Mouse (Mus musculus): ENCODE measurements around the gene Tmem145. TPM values are rescaled to one million over a fixed set of nuclear protein-coding genes. Genes with fewer than 3 reads are reported as not detected.
A peak's percentile ranks its signal among the peaks of the same experiment; 100 is the strongest.

The Tmem145 gene
- polyA plus RNA-seq, 1 experiment from 2014 or later, result not detected

GRCm38 (mm10) chr7:25281734-25282601, 23.9 kb upstream of the Tmem145 start:
- H3K79me2 ChIP-seq (ENCODE audit: inconsistent target), result peaks cover 67% of the 10 kb centered on the region
- H3K4me3 ChIP-seq (ENCODE audit: inconsistent target), result no peak overlapping the region; the same call in 1 of the 2 replicates
- H3K27ac ChIP-seq, result peak overlapping the region; percentile 95
- H3K36me3 ChIP-seq (ENCODE audit: inconsistent target), result peaks cover 23% of the 10 kb centered on the region
- WGBS (ENCODE audit: missing documents), result 1% methylated on average over 74 of the region's 108 CpGs

GRCm38 (mm10) chr7:25282731-25283211, 23.1 kb upstream of the Tmem145 start:
- peak overlapping the region; percentile 81 for H3K27ac ChIP-seq
- peaks cover 31% of the 10 kb centered on the region for H3K36me3 ChIP-seq (ENCODE audit: inconsistent target)
- 2% methylated on average over 31 of the region's 36 CpGs for WGBS (ENCODE audit: missing documents)
- H3K4me3 ChIP-seq (ENCODE audit: inconsistent target), result peak overlapping the region; percentile 87
- H3K79me2 ChIP-seq (ENCODE audit: inconsistent target), result peaks cover 64% of the 10 kb centered on the region

- peak overlapping the region; percentile 87 for H3K4me3 ChIP-seq (ENCODE audit: inconsistent target)
- peak overlapping the region; percentile 81 for H3K27ac ChIP-seq
- peaks cover 64% of the 10 kb centered on the region for H3K79me2 ChIP-seq (ENCODE audit: inconsistent target)
- H3K36me3 ChIP-seq (ENCODE audit: inconsistent target), result peaks cover 39% of the 10 kb centered on the region
- 2% methylated on average over 5 of the region's 5 CpGs for WGBS (ENCODE audit: missing documents)
These were observed 22.3 kb upstream of the Tmem145 start for GRCm38 (mm10) chr7:25283637-25284036.

- Histone ChIP-seq H3K36me3 (ENCODE audit: inconsistent target) (peaks cover 45% of the 10 kb centered on the region), H3K79me2 (ENCODE audit: inconsistent target) (peaks cover 64% of the 10 kb centered on the region), H3K4me3 (ENCODE audit: inconsistent target) (peak overlapping the region; percentile 87), H3K27ac (peak overlapping the region; percentile 81)
- 31% methylated on average over 2 of the region's 2 CpGs for WGBS (ENCODE audit: missing documents)
These were observed 21.7 kb upstream of the Tmem145 start for GRCm38 (mm10) chr7:25284171-25284570.

- H3K27ac ChIP-seq, result no peak overlapping the region
- WGBS (ENCODE audit: missing documents), result 77% methylated on average over 5 of the region's 5 CpGs
- peaks cover 62% of the 10 kb centered on the region for H3K79me2 ChIP-seq (ENCODE audit: inconsistent target)
- peaks cover 50% of the 10 kb centered on the region for H3K36me3 ChIP-seq (ENCODE audit: inconsistent target)
- no peak overlapping the region for H3K4me3 ChIP-seq (ENCODE audit: inconsistent target)
These were observed 21.1 kb upstream of the Tmem145 start for GRCm38 (mm10) chr7:25284766-25285165.

- Histone ChIP-seq H3K27ac (no peak overlapping the region), H3K4me3 (ENCODE audit: inconsistent target) (no peak overlapping the region), H3K79me2 (ENCODE audit: inconsistent target) (peaks cover 53% of the 10 kb centered on the region), H3K36me3 (ENCODE audit: inconsistent target) (peaks cover 59% of the 10 kb centered on the region)
- WGBS (ENCODE audit: missing documents), result 91% methylated on average over 19 of the region's 20 CpGs
These were observed 20.2 kb upstream of the Tmem145 start for GRCm38 (mm10) chr7:25285511-25286238.

- WGBS (ENCODE audit: missing documents), result 86% methylated on average over 5 of the region's 8 CpGs
- H3K4me3 ChIP-seq (ENCODE audit: inconsistent target), result no peak overlapping the region
These were observed 18.9 kb upstream of the Tmem145 start for GRCm38 (mm10) chr7:25286989-25287388.

GRCm38 (mm10) chr7:25288011-25288410, 17.9 kb upstream of the Tmem145 start:
- H3K36me3 ChIP-seq (ENCODE audit: inconsistent target), result peaks cover 78% of the 10 kb centered on the region
- H3K27ac ChIP-seq, result no peak overlapping the region
- H3K79me2 ChIP-seq (ENCODE audit: inconsistent target), result peaks cover 40% of the 10 kb centered on the region
- no peak overlapping the region for H3K4me3 ChIP-seq (ENCODE audit: inconsistent target)
- WGBS (ENCODE audit: missing documents), result 98% methylated on average over 12 of the region's 12 CpGs

More at GRCm38 (mm10) chr7:25286989-25287388, 18.9 kb upstream of the Tmem145 start:
- Histone ChIP-seq H3K79me2 (ENCODE audit: inconsistent target) (peaks cover 44% of the 10 kb centered on the region), H3K27ac (no peak overlapping the region), H3K36me3 (ENCODE audit: inconsistent target) (peaks cover 68% of the 10 kb centered on the region)

GRCm38 (mm10) chr7:25288721-25289120, 17.2 kb upstream of the Tmem145 start:
- WGBS (ENCODE audit: missing documents), result 97% methylated on average over 3 of the region's 3 CpGs
- Histone ChIP-seq H3K36me3 (ENCODE audit: inconsistent target) (peaks cover 82% of the 10 kb centered on the region), H3K4me3 (ENCODE audit: inconsistent target) (no peak overlapping the region), H3K79me2 (ENCODE audit: inconsistent target) (peaks cover 33% of the 10 kb centered on the region), H3K27ac (no peak overlapping the region)

- no peak overlapping the region for H3K4me3 ChIP-seq (ENCODE audit: inconsistent target)
- H3K79me2 ChIP-seq (ENCODE audit: inconsistent target), result peaks cover 21% of the 10 kb centered on the region
- H3K27ac ChIP-seq, result no peak overlapping the region
- WGBS (ENCODE audit: missing documents), result 95% methylated on average over 3 of the region's 3 CpGs
- peaks cover 83% of the 10 kb centered on the region for H3K36me3 ChIP-seq (ENCODE audit: inconsistent target)
These were observed 16.0 kb upstream of the Tmem145 start for GRCm38 (mm10) chr7:25289925-25290324.

GRCm38 (mm10) chr7:25290463-25290862, 15.4 kb upstream of the Tmem145 start:
- Histone ChIP-seq H3K79me2 (ENCODE audit: inconsistent target) (peaks cover 16% of the 10 kb centered on the region; the same call in 1 of the 2 replicates), H3K27ac (no peak overlapping the region), H3K36me3 (ENCODE audit: inconsistent target) (peaks cover 78% of the 10 kb centered on the region), H3K4me3 (ENCODE audit: inconsistent target) (no peak overlapping the region)
- WGBS (ENCODE audit: missing documents), result 100% methylated on average over 1 of the region's 1 CpGs

GRCm38 (mm10) chr7:25290911-25291310, 15.0 kb upstream of the Tmem145 start:
- Histone ChIP-seq H3K79me2 (ENCODE audit: inconsistent target) (peaks cover 11% of the 10 kb centered on the region; the same call in 1 of the 2 replicates), H3K36me3 (ENCODE audit: inconsistent target) (peaks cover 73% of the 10 kb centered on the region), H3K4me3 (ENCODE audit: inconsistent target) (no peak overlapping the region), H3K27ac (no peak overlapping the region)
- WGBS (ENCODE audit: missing documents), result 97% methylated on average over 2 of the region's 2 CpGs

- H3K27ac ChIP-seq, result no peak overlapping the region
- WGBS (ENCODE audit: missing documents), result 89% methylated on average over 7 of the region's 7 CpGs
- peaks cover 2% of the 10 kb centered on the region; the same call in 1 of the 2 replicates for H3K79me2 ChIP-seq (ENCODE audit: inconsistent target)
These were observed 13.8 kb upstream of the Tmem145 start for GRCm38 (mm10) chr7:25292107-25292506.

GRCm38 (mm10) chr7:25293191-25293739, 12.6 kb upstream of the Tmem145 start:
- Histone ChIP-seq H3K27ac (no peak overlapping the region), H3K4me3 (ENCODE audit: inconsistent target) (no peak overlapping the region), H3K36me3 (ENCODE audit: inconsistent target) (peaks cover 50% of the 10 kb centered on the region), H3K79me2 (ENCODE audit: inconsistent target) (no peaks in the 10 kb centered on the region)
- WGBS (ENCODE audit: missing documents), result 92% methylated on average over 10 of the region's 10 CpGs

More at GRCm38 (mm10) chr7:25292107-25292506, 13.8 kb upstream of the Tmem145 start:
- Histone ChIP-seq H3K4me3 (ENCODE audit: inconsistent target) (no peak overlapping the region), H3K36me3 (ENCODE audit: inconsistent target) (peaks cover 61% of the 10 kb centered on the region)
